Mouse (Mus musculus): ENCODE data around the gene Cog2.

DNA sequence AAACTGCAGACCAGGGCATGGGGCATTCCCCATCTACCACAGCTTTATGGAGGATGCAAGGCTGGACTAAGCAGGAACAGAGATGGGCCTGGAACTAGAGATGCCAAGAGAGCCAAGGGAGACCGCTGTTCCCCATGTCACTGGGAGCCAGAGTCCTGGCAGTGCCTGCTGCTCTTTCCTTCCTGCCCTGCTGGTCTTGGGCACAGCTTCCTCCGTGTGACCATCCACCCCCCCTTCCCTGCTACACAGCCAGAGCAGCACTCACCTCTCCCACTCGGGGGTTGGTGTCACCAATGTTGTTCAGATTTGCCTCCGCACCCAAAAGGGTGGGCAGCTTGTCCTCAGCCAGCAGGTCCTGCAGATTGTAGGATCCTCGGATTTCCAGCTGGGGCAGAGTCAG lies 36.9 kb downstream of the Cog2 start:
- TF ChIP-seq POLR2A (IDR thresholded peaks at IDR 0.05; ENCODE audit: insufficient read depth, low read depth, low read length) (no peak), CTCF (IDR thresholded peaks at IDR 0.05; ENCODE audit: insufficient read depth, low read depth, low read length) (no peak)
